Mouse (Mus musculus) bone marrow, adult 2 months (tissue): Measurements from ENCODE around the gene Stag3.

Experiments used
- CTCF ChIP-seq: fragments of 200-500 bp; IDR thresholded peaks from 2 replicates; pipeline ENCODE4 v1.5.1; 2011; ENCODE audit warnings: low read length, control low read depth; ENCODE audit not compliant: control insufficient read depth, insufficient read depth
- POLR2A ChIP-seq: fragments of 200-500 bp; IDR thresholded peaks from 2 replicates; pipeline ENCODE4 v1.6.1; 2011; ENCODE audit warnings: low read depth, mild to moderate bottlenecking, control low read depth, low read length, borderline replicate concordance; ENCODE audit not compliant: control insufficient read depth

DNA sequence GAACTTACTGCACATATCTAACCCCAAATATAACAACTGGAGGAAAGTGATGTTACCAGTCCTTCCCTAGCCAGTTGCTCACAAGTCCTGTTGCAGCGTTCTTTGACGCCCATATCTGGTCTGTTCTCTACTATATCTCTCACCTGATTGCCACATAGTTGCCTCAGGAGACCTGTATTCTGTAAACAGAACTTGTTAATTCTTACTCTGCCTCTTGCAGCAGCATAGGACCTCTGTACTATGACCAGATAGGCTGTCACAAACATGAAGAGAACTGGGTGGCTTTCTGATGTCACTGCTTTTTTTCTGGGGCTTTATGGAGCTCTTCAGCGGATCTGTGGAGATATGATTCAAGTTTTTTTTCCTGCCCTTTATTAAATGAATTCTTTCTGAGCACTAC lies 32.8 kb downstream of the Stag3 start:
- no peak for TF ChIP-seq POLR2A
- no peak for TF ChIP-seq CTCF
